Mouse (Mus musculus): ENCODE measurements around the gene Ppp4r4. TPM values are rescaled to one million over a fixed set of nuclear protein-coding genes. Genes with fewer than 3 reads are reported as not detected.
"Not testable (repeated sequence)": the region's sequence is repeated elsewhere in the genome, so short reads cannot be mapped to it uniquely, and the experiment has no call there.

The Ppp4r4 gene
- total RNA-seq (2018; cell fraction: chromatin; rRNA removed): under 1 TPM in 6 of 26 experiments, not detected in 20; 0.12 to 0.46 (median 0.23) TPM
- total RNA-seq (2018; cell fraction: cytosol; rRNA removed): under 1 TPM in 14 of 26 experiments, not detected in 12; 0.04 to 0.34 (median 0.07) TPM
- total RNA-seq (2018; cell fraction: nucleus; rRNA removed): under 1 TPM in 1 of 26 experiments, not detected in 25; 0.16 TPM
- polyA plus RNA-seq (2018): 0.07 to 0.09 TPM in 2 of 3 replicates, not detected in the other

GRCm38 (mm10) chr12:103532020-103532648 lies at the start of gene Ppp4r4:
Gene Ppp4r4, plus strand, starts transcription at chr12:103532283.
- 1% methylated on average over 50 of the region's 74 CpGs for WGBS (ENCODE audit: missing documents)
- H3K27ac ChIP-seq: no peak within 1 kb of the TSS
- H3K4me3 ChIP-seq (ENCODE audit: inconsistent target): no peak within 1 kb of the TSS
- no peaks in the 10 kb centered on the region for H3K36me3 ChIP-seq (ENCODE audit: inconsistent target)
- no peaks in the 10 kb centered on the region for H3K79me2 ChIP-seq (ENCODE audit: inconsistent target)

- no peaks in the 10 kb centered on the region for H3K36me3 ChIP-seq (ENCODE audit: inconsistent target)
- no peaks in the 10 kb centered on the region for H3K79me2 ChIP-seq (ENCODE audit: inconsistent target)
- no peak overlapping the region for H3K4me3 ChIP-seq (ENCODE audit: inconsistent target)
- 89% methylated on average over 2 of the region's 2 CpGs for WGBS (ENCODE audit: missing documents)
- H3K27ac ChIP-seq: no peak overlapping the region
These were observed 49.3 kb upstream of the Ppp4r4 start for GRCm38 (mm10) chr12:103482781-103483180.

- not testable (repeated sequence) for H3K27ac ChIP-seq; H3K4me3 ChIP-seq (ENCODE audit: inconsistent target); H3K36me3 ChIP-seq (ENCODE audit: inconsistent target); H3K79me2 ChIP-seq (ENCODE audit: inconsistent target)
- WGBS (ENCODE audit: missing documents): 85% methylated on average over 9 of the region's 9 CpGs
These were observed 47.7 kb upstream of the Ppp4r4 start for GRCm38 (mm10) chr12:103484200-103484972.

GRCm38 (mm10) chr12:103486726-103487125 lies 45.4 kb upstream of the Ppp4r4 start:
- Histone ChIP-seq H3K27ac (no peak overlapping the region), H3K4me3 (ENCODE audit: inconsistent target) (no peak overlapping the region), H3K36me3 (ENCODE audit: inconsistent target) (no peaks in the 10 kb centered on the region), H3K79me2 (ENCODE audit: inconsistent target) (no peaks in the 10 kb centered on the region)
- 90% methylated on average over 1 of the region's 1 CpGs for WGBS (ENCODE audit: missing documents)

- Histone ChIP-seq H3K36me3 (ENCODE audit: inconsistent target) (no peaks in the 10 kb centered on the region), H3K79me2 (ENCODE audit: inconsistent target) (no peaks in the 10 kb centered on the region), H3K27ac (no peak overlapping the region), H3K4me3 (ENCODE audit: inconsistent target) (no peak overlapping the region)
- 20% methylated on average over 3 of the region's 4 CpGs for WGBS (ENCODE audit: missing documents)
These were observed 44.8 kb upstream of the Ppp4r4 start for GRCm38 (mm10) chr12:103487276-103487675.

GRCm38 (mm10) chr12:103487750-103488149 lies 44.3 kb upstream of the Ppp4r4 start:
- no peak overlapping the region for H3K4me3 ChIP-seq (ENCODE audit: inconsistent target)
- no peaks in the 10 kb centered on the region for H3K36me3 ChIP-seq (ENCODE audit: inconsistent target)
- 69% methylated on average over 2 of the region's 2 CpGs for WGBS (ENCODE audit: missing documents)
- H3K79me2 ChIP-seq (ENCODE audit: inconsistent target): no peaks in the 10 kb centered on the region
- no peak overlapping the region for H3K27ac ChIP-seq

- Histone ChIP-seq H3K36me3 (ENCODE audit: inconsistent target) (no peaks in the 10 kb centered on the region), H3K79me2 (ENCODE audit: inconsistent target) (no peaks in the 10 kb centered on the region), H3K4me3 (ENCODE audit: inconsistent target) (no peak overlapping the region), H3K27ac (peak overlapping the region; percentile 12)
- 68% methylated on average over 3 of the region's 3 CpGs for WGBS (ENCODE audit: missing documents)
These were observed 40.9 kb upstream of the Ppp4r4 start for GRCm38 (mm10) chr12:103491091-103491730.

- Histone ChIP-seq H3K4me3 (ENCODE audit: inconsistent target) (no peak overlapping the region), H3K27ac (no peak overlapping the region), H3K36me3 (ENCODE audit: inconsistent target) (no peaks in the 10 kb centered on the region), H3K79me2 (ENCODE audit: inconsistent target) (no peaks in the 10 kb centered on the region)
- WGBS (ENCODE audit: missing documents): 34% methylated on average over 5 of the region's 5 CpGs
These were observed 39.3 kb upstream of the Ppp4r4 start for GRCm38 (mm10) chr12:103492767-103493166.

- WGBS (ENCODE audit: missing documents): 16% methylated on average over 6 of the region's 6 CpGs
- no peak overlapping the region for H3K4me3 ChIP-seq (ENCODE audit: inconsistent target)
- H3K27ac ChIP-seq: no peak overlapping the region
- no peaks in the 10 kb centered on the region for H3K36me3 ChIP-seq (ENCODE audit: inconsistent target)
- H3K79me2 ChIP-seq (ENCODE audit: inconsistent target): no peaks in the 10 kb centered on the region
These were observed 37.6 kb upstream of the Ppp4r4 start for GRCm38 (mm10) chr12:103494486-103494885.

- Histone ChIP-seq H3K79me2 (ENCODE audit: inconsistent target) (no peaks in the 10 kb centered on the region), H3K36me3 (ENCODE audit: inconsistent target) (no peaks in the 10 kb centered on the region), H3K4me3 (ENCODE audit: inconsistent target) (no peak overlapping the region), H3K27ac (no peak overlapping the region)
- WGBS (ENCODE audit: missing documents): 41% methylated on average over 5 of the region's 5 CpGs
These were observed 33.3 kb upstream of the Ppp4r4 start for GRCm38 (mm10) chr12:103498768-103499167.

- 82% methylated on average over 2 of the region's 2 CpGs for WGBS (ENCODE audit: missing documents)
- H3K4me3 ChIP-seq (ENCODE audit: inconsistent target): no peak overlapping the region
- H3K36me3 ChIP-seq (ENCODE audit: inconsistent target): no peaks in the 10 kb centered on the region
- H3K27ac ChIP-seq: no peak overlapping the region
- no peaks in the 10 kb centered on the region for H3K79me2 ChIP-seq (ENCODE audit: inconsistent target)
These were observed 32.8 kb upstream of the Ppp4r4 start for GRCm38 (mm10) chr12:103499261-103499660.

GRCm38 (mm10) chr12:103503300-103503699 lies 28.8 kb upstream of the Ppp4r4 start:
- no peak overlapping the region for H3K4me3 ChIP-seq (ENCODE audit: inconsistent target)
- H3K36me3 ChIP-seq (ENCODE audit: inconsistent target): no peaks in the 10 kb centered on the region
- WGBS (ENCODE audit: missing documents): 75% methylated on average over 3 of the region's 3 CpGs
- no peak overlapping the region for H3K27ac ChIP-seq
- H3K79me2 ChIP-seq (ENCODE audit: inconsistent target): no peaks in the 10 kb centered on the region

GRCm38 (mm10) chr12:103504402-103504801 lies 27.7 kb upstream of the Ppp4r4 start:
- H3K4me3 ChIP-seq (ENCODE audit: inconsistent target): no peak overlapping the region
- no peak overlapping the region for H3K27ac ChIP-seq
- H3K36me3 ChIP-seq (ENCODE audit: inconsistent target): no peaks in the 10 kb centered on the region
- H3K79me2 ChIP-seq (ENCODE audit: inconsistent target): no peaks in the 10 kb centered on the region
- WGBS (ENCODE audit: missing documents): 63% methylated on average over 3 of the region's 3 CpGs

GRCm38 (mm10) chr12:103508346-103508745 lies 23.7 kb upstream of the Ppp4r4 start:
- no peak overlapping the region for H3K4me3 ChIP-seq (ENCODE audit: inconsistent target)
- 80% methylated on average over 4 of the region's 4 CpGs for WGBS (ENCODE audit: missing documents)
- H3K79me2 ChIP-seq (ENCODE audit: inconsistent target): no peaks in the 10 kb centered on the region
- H3K36me3 ChIP-seq (ENCODE audit: inconsistent target): no peaks in the 10 kb centered on the region
- H3K27ac ChIP-seq: no peak overlapping the region

- 90% methylated on average over 8 of the region's 8 CpGs for WGBS (ENCODE audit: missing documents)
- no peak overlapping the region for H3K4me3 ChIP-seq (ENCODE audit: inconsistent target)
- no peaks in the 10 kb centered on the region for H3K36me3 ChIP-seq (ENCODE audit: inconsistent target)
These were observed 22.2 kb upstream of the Ppp4r4 start for GRCm38 (mm10) chr12:103509893-103510292.

More at GRCm38 (mm10) chr12:103509893-103510292, 22.2 kb upstream of the Ppp4r4 start:
- Histone ChIP-seq H3K79me2 (ENCODE audit: inconsistent target) (no peaks in the 10 kb centered on the region), H3K27ac (no peak overlapping the region)
